Comparison of ENCODE assay signal across 18 mouse cellular contexts in genomic region chr2:110945171-110945570, GRCm38 (mm10).
DNase-seq lines count a peak whose midpoint lies in the region; ATAC-seq lines count a peak whose summit lies in the region.
"Had no signal": no experiment of that assay in that cellular context is flagged by ENCODE, and none has a peak within 500 bp of the region (broad histone marks: within the 10 kb centered on the region; RNA-seq: fewer than 3 reads in every experiment).

No protein-coding gene starts in this region.

- ATAC-seq in frontal cortex, adult (ENCODE audit: low TSS enrichment): peak; percentile 56; the same call in 1 of the 2 replicates
- ATAC-seq: activated CD4-positive, CD25-positive, alpha-beta regulatory T cell, adult 4 months; CD4-positive, CD25-positive, alpha-beta regulatory T cell, adult 4 months; Patski had no signal

- DNase-seq in frontal cortex, postnatal 10 days (ENCODE audit: low spot score in 2 of 2): no peak
- DNase-seq in brain, adult 2 months (ENCODE audit: low read depth, low spot score): peak; percentile 62
- no peak for DNase-seq in thymus, adult 18-20 months
- DNase-seq: adrenal gland, adult 2 months; adrenal gland, adult 8-10 months; adrenal gland, postnatal 10 days; adrenal gland, postnatal 14 days; adrenal gland, postnatal 25 days; adrenal gland, postnatal 36 days; B cell, adult 2 months; cerebellum, adult 11 months; cerebellum, adult 11-12 months; cerebellum, adult 18-20 months; cerebellum, adult 2 months had no signal
